Mouse (Mus musculus) left cerebral cortex, postnatal 25 days (tissue): ENCODE data around the gene Piwil1. TPM values are rescaled to one million over a fixed set of nuclear protein-coding genes. Genes with fewer than 3 reads are reported as not detected.
"Not testable (repeated sequence)": the region's sequence is repeated elsewhere in the genome, so short reads cannot be mapped to it uniquely, and the experiment has no call there.

Experiments used
- DNase-seq, 2 experiments: peaks; one replicate each; pipeline ENCODE4 v3.0.0; 2022; ENCODE audit warnings: low spot score in 2 of 2, mixed read lengths in 1 of 2
- intact Hi-C: fragments of 180-260 bp; cut with DNase I; formaldehyde crosslinking; loops from one replicate; pipeline ENCODE4 v1.15.1; 2025
- total RNA-seq, 2 experiments: library from RNA; stranded (reverse); gene quantifications; 2 replicates each; pipeline ENCODE4 v1.2.3; 2021

Gene Piwil1
- total RNA-seq, 2 experiments from 2014 or later = 0.07 to 0.23 TPM

- intact Hi-C loops = no loop called here
- no peak for DNase-seq
These were observed 4.9 kb downstream of the Piwil1 start for GRCm38 (mm10) chr5:128707271-128707670.

- intact Hi-C loops = no loop called here
- DNase-seq = no peak
These were observed 6.6 kb downstream of the Piwil1 start for GRCm38 (mm10) chr5:128708929-128709328.

DNA sequence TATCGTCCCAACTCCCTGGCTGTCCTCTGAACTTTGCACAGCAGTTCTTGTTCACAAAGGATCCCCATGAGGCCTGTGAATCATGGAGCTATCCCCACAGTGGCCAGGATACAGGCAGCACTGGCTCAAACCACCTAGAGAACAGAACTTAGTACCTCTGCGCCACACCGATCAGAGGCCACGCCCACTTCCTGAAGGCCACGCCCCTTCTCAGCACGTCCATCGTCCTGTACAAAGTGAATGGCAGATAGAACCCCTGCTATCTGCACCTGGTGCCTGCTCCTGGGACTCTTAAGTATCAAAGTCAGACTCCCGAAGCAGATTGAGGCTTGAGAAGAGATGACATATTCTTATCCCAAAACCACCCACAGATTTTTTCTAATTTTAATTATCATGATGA is 8.3 kb downstream of the Piwil1 start:
- no peak for DNase-seq
- intact Hi-C loops = loop anchor here (5.0 kb wide), 1 partner anchor 188 kb away; no protein-coding TSS in a partner anchor

DNA sequence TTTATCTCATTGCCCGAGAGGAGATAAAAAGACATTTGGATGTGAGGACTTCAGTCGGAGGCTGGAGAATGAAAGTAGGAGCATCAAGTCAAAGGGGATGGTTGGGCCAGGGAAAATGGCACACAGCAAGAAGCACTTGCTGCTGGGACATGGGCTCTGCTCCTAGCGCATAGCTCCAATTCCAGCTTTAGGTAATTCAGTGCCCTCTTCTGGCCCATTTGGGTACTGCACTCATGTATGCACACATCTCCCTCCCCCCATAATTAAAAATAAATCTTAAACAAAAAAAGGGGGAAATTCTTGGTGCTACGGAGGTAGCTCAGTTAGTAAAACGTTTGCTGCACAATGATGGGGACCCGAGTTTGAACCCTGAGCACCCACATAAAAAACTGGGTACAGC is 9.5 kb downstream of the Piwil1 start:
- intact Hi-C loops = loop anchor here (5.0 kb wide), 1 partner anchor 190 kb away; no protein-coding TSS in a partner anchor
- peak in 1 of 2 experiments; percentile 18 for DNase-seq

GRCm38 (mm10) chr5:128715171-128715570 is 12.8 kb downstream of the Piwil1 start:
- intact Hi-C loops = no loop called here
- DNase-seq = no peak

- not testable (repeated sequence) for DNase-seq
These were observed 18.1 kb downstream of the Piwil1 start for GRCm38 (mm10) chr5:128720461-128720860.

DNA sequence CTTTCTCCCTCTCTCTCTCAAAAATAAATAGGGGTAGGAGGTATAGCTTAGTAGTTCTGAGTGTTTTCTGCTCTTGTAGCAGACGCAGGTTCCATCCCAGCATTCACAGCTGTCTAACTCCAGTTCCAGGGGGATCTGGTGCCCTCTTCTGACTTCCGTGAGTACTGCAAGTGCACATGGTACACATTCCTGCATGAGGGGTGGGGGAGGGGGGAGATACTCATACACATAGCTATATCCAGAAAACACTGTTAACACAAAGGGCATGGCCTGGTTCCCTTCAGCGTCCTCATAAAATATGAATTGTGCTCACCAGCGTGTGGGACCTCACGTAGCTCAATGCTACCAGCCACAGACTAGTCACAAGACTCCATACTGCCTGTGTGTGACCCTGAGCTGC is 27.0 kb downstream of the Piwil1 start:
- intact Hi-C loops = no loop called here
- no peak for DNase-seq

More at GRCm38 (mm10) chr5:128720461-128720860, 18.1 kb downstream of the Piwil1 start:
- intact Hi-C loops = not testable (repeated sequence)

GRCm38 (mm10) chr5:128730634-128731033 is 28.3 kb downstream of the Piwil1 start:
- DNase-seq = peak in 1 of 2 experiments; percentile 33
- intact Hi-C loops = loop anchor here (2.0 kb wide), 1 partner anchor 208 kb away; no protein-coding TSS in a partner anchor

DNA sequence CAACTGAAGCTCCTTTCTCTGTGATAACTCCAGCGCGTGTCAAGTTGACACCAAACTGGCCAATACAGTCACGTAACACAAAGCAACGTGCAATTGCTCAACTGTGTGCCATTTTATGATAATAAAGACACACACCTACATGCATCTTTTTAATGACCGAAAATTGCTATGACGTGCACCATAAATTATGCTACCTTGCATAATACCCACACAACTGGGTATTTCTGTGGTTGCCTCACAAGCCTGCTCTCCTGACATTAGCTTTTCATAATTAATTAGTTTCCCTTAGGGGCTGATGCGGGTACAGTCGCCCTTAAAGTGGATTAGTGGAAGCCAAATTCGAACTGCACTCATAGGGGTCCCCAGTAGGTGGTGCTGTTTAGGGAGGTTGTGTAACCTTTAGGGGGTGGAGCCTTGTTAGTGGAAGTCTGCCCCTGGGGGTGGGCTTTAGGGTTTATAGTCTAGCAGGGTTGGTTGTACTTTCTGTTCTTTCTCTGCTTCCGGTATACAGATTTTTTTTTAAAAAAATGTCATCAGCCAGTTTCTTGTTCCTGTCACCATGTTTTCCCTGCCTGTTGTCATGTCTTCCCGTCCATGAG is 30.2 kb downstream of the Piwil1 start:
- intact Hi-C loops = no loop called here

DNA sequence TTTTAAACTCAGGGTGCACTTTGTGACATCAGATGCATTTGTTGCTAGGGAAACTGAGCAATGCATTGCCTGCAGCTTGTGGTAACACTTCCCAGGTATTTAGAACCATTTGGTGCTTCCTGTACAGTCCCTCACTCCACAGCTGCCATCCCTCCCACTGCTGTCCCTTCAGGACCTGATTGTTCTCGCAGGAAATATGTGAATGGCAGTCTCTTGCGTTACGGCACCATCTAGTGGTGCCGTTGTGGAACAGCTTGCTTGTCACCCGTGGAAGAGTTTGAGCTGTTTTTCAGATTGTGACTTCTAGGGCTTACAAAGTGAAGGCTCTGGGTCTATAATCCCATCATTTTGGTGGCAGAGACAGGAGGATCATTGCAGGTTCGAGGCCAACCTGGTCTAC is 31.6 kb downstream of the Piwil1 start:
- intact Hi-C loops = no loop called here
- peak; percentile 50 to 77 for DNase-seq

More for the DNA sequence above, 30.2 kb downstream of the Piwil1 start:
- DNase-seq = no peak

- intact Hi-C loops = no loop called here
- no peak for DNase-seq
These were observed 33.6 kb downstream of the Piwil1 start for GRCm38 (mm10) chr5:128735921-128736320.

GRCm38 (mm10) chr5:128739168-128739837 is 37.0 kb downstream of the Piwil1 start:
- DNase-seq = no peak

DNA sequence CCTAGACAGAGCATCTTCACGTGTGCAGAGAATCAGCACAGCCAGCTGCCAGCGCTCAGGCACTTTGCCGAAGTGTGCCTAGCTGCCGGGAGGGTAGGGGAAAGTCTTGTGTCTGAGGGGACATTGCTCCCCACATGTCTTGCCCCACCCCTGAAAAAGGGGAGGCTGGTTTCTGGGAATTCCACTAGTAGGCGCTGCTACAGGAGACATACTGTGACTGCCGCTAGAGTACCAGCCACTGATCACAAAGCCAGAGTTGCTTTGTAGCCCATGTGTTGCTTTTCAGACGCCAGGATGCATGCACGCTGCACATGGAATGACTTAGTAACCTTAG is 37.5 kb downstream of the Piwil1 start:
- DNase-seq = no peak
- intact Hi-C loops = no loop called here

More at GRCm38 (mm10) chr5:128739168-128739837, 37.0 kb downstream of the Piwil1 start:
- intact Hi-C loops = no loop called here

DNA sequence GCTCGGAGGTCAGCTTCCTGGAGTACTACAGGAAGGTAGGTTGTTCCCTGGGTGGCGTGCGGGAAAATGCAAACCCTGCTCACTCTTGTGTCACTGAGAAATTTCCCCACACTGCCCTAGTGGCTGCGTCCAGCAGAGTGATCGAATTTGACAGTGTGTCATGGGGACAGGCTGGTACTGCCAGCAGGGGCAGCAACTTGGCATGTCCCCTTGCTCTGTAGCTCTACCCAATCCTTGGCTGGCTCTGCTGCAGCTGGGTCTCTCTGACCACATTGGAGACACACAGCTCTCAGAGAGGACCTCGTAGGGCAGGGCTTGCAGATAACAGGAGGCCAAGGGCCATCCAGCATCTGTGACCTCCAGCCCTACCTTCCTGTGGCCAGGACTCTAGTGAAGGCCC is 42.0 kb downstream of the Piwil1 start:
- intact Hi-C loops = no loop called here
- no peak for DNase-seq

DNA sequence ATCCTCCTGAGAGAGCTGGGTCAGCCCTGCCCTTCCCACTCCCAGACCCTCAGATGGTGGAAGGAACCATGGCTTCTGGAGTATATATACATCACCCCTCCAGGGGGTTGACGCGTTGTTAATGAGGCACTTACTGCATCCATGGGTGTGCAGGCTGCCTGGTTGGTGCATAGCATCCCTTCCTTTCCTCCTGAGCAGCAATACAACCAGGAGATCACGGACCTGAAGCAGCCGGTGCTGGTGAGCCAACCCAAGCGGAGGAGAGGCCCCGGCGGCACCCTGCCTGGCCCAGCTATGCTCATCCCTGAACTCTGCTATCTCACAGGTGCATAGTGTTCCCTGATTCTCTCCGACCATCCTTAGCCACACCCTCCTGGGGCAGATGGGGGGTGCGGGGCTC is 42.9 kb downstream of the Piwil1 start:
- DNase-seq = no peak
- intact Hi-C loops = no loop called here

DNA sequence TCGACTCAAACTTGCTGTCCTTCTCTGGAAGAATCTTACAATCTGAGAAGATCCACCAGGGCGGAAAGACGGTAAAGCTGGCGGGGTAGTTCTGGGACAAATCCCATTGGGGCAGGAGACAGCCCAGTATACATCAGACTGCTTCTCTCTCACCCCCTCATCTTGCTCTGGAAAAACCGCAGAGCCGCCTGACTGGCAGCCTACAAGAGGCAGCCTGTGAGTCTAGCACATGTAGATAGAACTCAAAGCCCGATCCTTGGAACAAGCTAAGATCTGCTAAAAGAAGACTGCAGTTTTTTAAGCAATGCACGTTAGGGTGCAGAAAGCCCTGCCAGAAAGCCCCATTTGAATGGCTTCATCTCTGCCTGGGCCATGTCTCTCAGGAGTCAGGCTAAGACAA is 43.9 kb downstream of the Piwil1 start:
- intact Hi-C loops = no loop called here
- DNase-seq = peak in 1 of 2 experiments; percentile 73

GRCm38 (mm10) chr5:128761118-128761517 is 58.8 kb downstream of the Piwil1 start:
- intact Hi-C loops = no loop called here
- no peak for DNase-seq

GRCm38 (mm10) chr5:128769026-128769631 is 66.8 kb downstream of the Piwil1 start:
- DNase-seq = no peak
- intact Hi-C loops = no loop called here

- intact Hi-C loops = no loop called here
- DNase-seq = no peak
These were observed 74.1 kb downstream of the Piwil1 start for GRCm38 (mm10) chr5:128776386-128776785.

GRCm38 (mm10) chr5:128781621-128782020 is 79.3 kb downstream of the Piwil1 start:
- no peak for DNase-seq
- intact Hi-C loops = no loop called here

DNA sequence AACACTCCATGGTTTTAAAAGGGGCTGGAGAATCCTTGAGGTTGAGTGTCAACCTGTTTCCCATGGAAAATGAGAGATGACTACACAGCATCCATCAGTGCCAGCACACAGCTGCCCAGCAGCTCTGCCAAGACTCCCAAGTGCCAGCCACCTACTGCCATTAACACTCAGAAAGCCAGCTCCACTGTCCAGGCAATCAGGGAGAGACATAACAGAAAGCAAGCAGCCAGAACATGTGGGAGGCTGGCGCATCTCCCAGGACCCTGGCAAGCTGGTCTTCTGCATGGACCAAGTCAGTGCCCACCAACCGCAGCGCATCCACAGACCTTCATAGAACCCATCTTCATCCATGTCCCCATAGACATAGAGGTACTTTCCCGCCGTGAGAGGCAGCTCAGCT is 98.3 kb downstream of the Piwil1 start:
- peak in 1 of 2 experiments; percentile 63 for DNase-seq
- intact Hi-C loops = no loop called here
